Mouse (Mus musculus): Measurements from ENCODE around the gene Tectb. TPM values are rescaled to one million over a fixed set of nuclear protein-coding genes. Genes with fewer than 3 reads are reported as not detected.

The Tectb gene
- polyA plus RNA-seq, 1 experiment, result 0.03 TPM

DNA sequence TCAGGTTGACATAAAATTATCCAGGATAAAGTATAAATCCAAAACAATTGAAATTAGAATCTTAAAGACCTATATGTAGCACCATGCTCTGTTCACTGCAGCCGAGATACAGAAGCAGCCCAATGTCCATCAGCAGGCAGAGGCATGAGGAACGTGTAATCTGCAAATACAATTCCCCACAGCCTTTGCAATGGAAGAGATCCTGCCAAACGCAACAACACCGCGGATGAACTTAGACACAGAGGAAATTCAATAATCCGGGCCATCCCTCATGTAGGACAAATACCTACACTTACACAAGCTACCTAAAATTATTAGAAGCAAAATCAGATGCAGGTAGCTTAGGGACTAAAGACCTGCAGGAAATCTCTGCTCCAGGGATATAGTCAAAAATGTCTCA lies 27.6 kb upstream of the Tectb start:
- Histone ChIP-seq H3K4me1 (ENCODE audit: control insufficient read depth, insufficient read depth, low read length) (no peaks in the 10 kb centered on the region), H3K27me3 (ENCODE audit: control insufficient read depth, insufficient read depth, low read length) (no peaks in the 10 kb centered on the region), H3K27ac (ENCODE audit: insufficient read depth, low read length) (no peak overlapping the region), H3K4me3 (replicated peaks; ENCODE audit: insufficient read depth, low read depth, low read length) (no peak overlapping the region)
- DNase-seq, result no peak
- 91% methylated on average over 6 of the region's 6 CpGs for WGBS
- TF ChIP-seq CTCF (IDR thresholded peaks at IDR 0.05; ENCODE audit: borderline replicate concordance, insufficient read depth, low read depth, low read length) (no peak), POLR2A (IDR thresholded peaks at IDR 0.05; ENCODE audit: borderline replicate concordance, insufficient read depth, low read length) (no peak)

DNA sequence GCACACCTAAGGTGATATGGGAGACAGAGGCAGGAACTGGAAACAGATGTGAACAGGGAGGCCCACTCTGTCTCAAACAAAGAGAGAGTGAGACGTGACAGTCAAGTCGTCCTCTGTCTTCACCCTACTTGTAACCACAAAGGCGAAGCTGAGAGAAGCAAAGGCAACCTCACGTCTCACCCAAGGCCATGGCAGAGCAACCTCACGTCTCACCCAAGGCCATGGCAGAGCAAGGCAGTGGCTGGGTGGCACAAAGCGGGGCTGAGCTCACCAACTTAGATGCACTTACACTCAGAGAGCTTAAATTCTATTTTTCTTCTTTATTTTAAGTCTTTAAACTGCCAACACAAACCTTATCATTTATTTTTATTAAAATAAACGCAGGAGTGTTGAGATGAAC lies 23.5 kb upstream of the Tectb start:
- WGBS, result 86% methylated on average over 7 of the region's 7 CpGs
- H3K4me1 ChIP-seq (ENCODE audit: control insufficient read depth, insufficient read depth, low read length), result no peaks in the 10 kb centered on the region
- DNase-seq, result no peak
- TF ChIP-seq POLR2A (IDR thresholded peaks at IDR 0.05; ENCODE audit: borderline replicate concordance, insufficient read depth, low read length) (no peak), CTCF (IDR thresholded peaks at IDR 0.05; ENCODE audit: borderline replicate concordance, insufficient read depth, low read depth, low read length) (no peak)
- H3K27ac ChIP-seq (ENCODE audit: insufficient read depth, low read length), result no peak overlapping the region
- no peak overlapping the region for H3K4me3 ChIP-seq (replicated peaks; ENCODE audit: insufficient read depth, low read depth, low read length)
- H3K27me3 ChIP-seq (ENCODE audit: control insufficient read depth, insufficient read depth, low read length), result no peaks in the 10 kb centered on the region

- no peaks in the 10 kb centered on the region for H3K27me3 ChIP-seq (ENCODE audit: control insufficient read depth, insufficient read depth, low read length)
- no peak for DNase-seq
- no peak overlapping the region for H3K27ac ChIP-seq (ENCODE audit: insufficient read depth, low read length)
- WGBS, result 60% methylated on average over 8 of the region's 8 CpGs
- no peak for TF ChIP-seq POLR2A (IDR thresholded peaks at IDR 0.05; ENCODE audit: borderline replicate concordance, insufficient read depth, low read length)
- TF ChIP-seq CTCF (IDR thresholded peaks at IDR 0.05; ENCODE audit: borderline replicate concordance, insufficient read depth, low read depth, low read length), result no peak
- no peak overlapping the region for H3K4me3 ChIP-seq (replicated peaks; ENCODE audit: insufficient read depth, low read depth, low read length)
- H3K4me1 ChIP-seq (ENCODE audit: control insufficient read depth, insufficient read depth, low read length), result no peaks in the 10 kb centered on the region
Measured at GRCm38 (mm10) chr19:55158606-55159005, 21.9 kb upstream of the Tectb start.

DNA sequence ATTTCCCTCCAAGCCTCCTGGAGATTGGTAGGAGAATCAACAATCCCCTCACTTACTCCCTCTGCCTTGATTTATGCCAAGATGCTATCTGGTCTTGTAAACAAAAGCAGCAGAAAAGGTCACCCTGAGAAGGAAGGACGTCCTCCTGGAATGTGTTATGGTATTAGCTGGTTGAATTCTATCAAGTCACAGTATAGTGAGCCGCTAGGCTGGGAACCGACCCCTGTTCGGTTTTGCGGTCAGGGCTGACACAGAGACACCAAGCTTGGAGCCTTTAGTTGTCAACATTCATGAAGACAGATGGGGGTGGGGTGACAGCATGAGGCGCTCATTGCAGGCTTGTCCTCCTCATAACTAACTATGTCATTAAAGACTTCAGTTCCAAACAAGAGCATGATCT lies 20.7 kb upstream of the Tectb start:
- Histone ChIP-seq H3K27ac (ENCODE audit: insufficient read depth, low read length) (no peak overlapping the region), H3K4me3 (replicated peaks; ENCODE audit: insufficient read depth, low read depth, low read length) (no peak overlapping the region), H3K27me3 (ENCODE audit: control insufficient read depth, insufficient read depth, low read length) (no peaks in the 10 kb centered on the region), H3K4me1 (ENCODE audit: control insufficient read depth, insufficient read depth, low read length) (no peaks in the 10 kb centered on the region)
- TF ChIP-seq CTCF (IDR thresholded peaks at IDR 0.05; ENCODE audit: borderline replicate concordance, insufficient read depth, low read depth, low read length), result no peak
- TF ChIP-seq POLR2A (IDR thresholded peaks at IDR 0.05; ENCODE audit: borderline replicate concordance, insufficient read depth, low read length), result no peak
- 85% methylated on average over 6 of the region's 6 CpGs for WGBS
- DNase-seq, result no peak

GRCm38 (mm10) chr19:55162271-55162670 lies 18.3 kb upstream of the Tectb start:
- DNase-seq, result no peak
- Histone ChIP-seq H3K4me1 (ENCODE audit: control insufficient read depth, insufficient read depth, low read length) (no peaks in the 10 kb centered on the region), H3K27me3 (ENCODE audit: control insufficient read depth, insufficient read depth, low read length) (no peaks in the 10 kb centered on the region), H3K27ac (ENCODE audit: insufficient read depth, low read length) (no peak overlapping the region), H3K4me3 (replicated peaks; ENCODE audit: insufficient read depth, low read depth, low read length) (no peak overlapping the region)
- TF ChIP-seq CTCF (IDR thresholded peaks at IDR 0.05; ENCODE audit: borderline replicate concordance, insufficient read depth, low read depth, low read length), result no peak
- TF ChIP-seq POLR2A (IDR thresholded peaks at IDR 0.05; ENCODE audit: borderline replicate concordance, insufficient read depth, low read length), result no peak
- 75% methylated on average over 4 of the region's 4 CpGs for WGBS

- no peaks in the 10 kb centered on the region for H3K27me3 ChIP-seq (ENCODE audit: control insufficient read depth, insufficient read depth, low read length)
- H3K4me1 ChIP-seq (ENCODE audit: control insufficient read depth, insufficient read depth, low read length), result no peaks in the 10 kb centered on the region
- 86% methylated on average over 1 of the region's 1 CpGs for WGBS
- no peak overlapping the region for H3K27ac ChIP-seq (ENCODE audit: insufficient read depth, low read length)
- H3K4me3 ChIP-seq (replicated peaks; ENCODE audit: insufficient read depth, low read depth, low read length), result no peak overlapping the region
- TF ChIP-seq POLR2A (IDR thresholded peaks at IDR 0.05; ENCODE audit: borderline replicate concordance, insufficient read depth, low read length), result no peak
- no peak for TF ChIP-seq CTCF (IDR thresholded peaks at IDR 0.05; ENCODE audit: borderline replicate concordance, insufficient read depth, low read depth, low read length)
- DNase-seq, result no peak
Measured at GRCm38 (mm10) chr19:55164162-55164561, 16.4 kb upstream of the Tectb start.

DNA sequence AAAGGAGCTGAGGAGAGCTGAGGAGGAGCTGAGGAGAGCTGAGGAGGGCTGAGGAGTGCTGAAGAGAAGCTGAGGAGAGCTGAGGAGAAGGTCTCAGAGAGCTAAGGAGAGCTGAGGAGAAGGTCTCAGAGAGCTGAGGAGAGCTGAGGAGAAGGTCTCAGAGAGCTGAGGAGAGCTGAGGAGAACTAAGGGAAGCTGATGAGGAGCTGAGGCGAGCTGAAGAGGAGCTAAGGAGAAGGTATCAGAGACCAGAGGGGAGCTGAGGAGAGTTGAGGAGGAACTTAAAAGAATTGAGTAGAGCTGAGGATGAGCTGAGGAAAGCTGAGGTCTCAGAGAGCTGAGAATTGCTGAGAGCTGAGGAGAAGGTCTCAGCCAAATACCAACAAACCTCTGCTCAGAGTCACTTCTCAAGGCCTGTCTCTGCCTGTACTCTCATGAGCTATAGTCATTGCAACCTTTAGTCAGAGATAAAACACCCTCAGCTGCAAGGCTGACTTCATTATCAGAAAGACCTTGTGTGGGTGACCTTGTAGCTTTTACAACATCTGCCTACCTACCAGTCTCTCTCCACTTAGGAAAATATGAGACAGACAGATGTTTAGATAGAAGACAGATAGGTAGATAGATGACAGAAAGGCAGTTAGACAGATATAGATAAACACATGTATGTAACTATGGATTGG lies 15.2 kb upstream of the Tectb start:
- Histone ChIP-seq H3K4me3 (replicated peaks; ENCODE audit: insufficient read depth, low read depth, low read length) (no peak overlapping the region), H3K27ac (ENCODE audit: insufficient read depth, low read length) (no peak overlapping the region), H3K4me1 (ENCODE audit: control insufficient read depth, insufficient read depth, low read length) (no peaks in the 10 kb centered on the region), H3K27me3 (ENCODE audit: control insufficient read depth, insufficient read depth, low read length) (no peaks in the 10 kb centered on the region)
- no peak for TF ChIP-seq CTCF (IDR thresholded peaks at IDR 0.05; ENCODE audit: borderline replicate concordance, insufficient read depth, low read depth, low read length)
- no peak for TF ChIP-seq POLR2A (IDR thresholded peaks at IDR 0.05; ENCODE audit: borderline replicate concordance, insufficient read depth, low read length)
- 77% methylated on average over 1 of the region's 1 CpGs for WGBS
- no peak for DNase-seq

DNA sequence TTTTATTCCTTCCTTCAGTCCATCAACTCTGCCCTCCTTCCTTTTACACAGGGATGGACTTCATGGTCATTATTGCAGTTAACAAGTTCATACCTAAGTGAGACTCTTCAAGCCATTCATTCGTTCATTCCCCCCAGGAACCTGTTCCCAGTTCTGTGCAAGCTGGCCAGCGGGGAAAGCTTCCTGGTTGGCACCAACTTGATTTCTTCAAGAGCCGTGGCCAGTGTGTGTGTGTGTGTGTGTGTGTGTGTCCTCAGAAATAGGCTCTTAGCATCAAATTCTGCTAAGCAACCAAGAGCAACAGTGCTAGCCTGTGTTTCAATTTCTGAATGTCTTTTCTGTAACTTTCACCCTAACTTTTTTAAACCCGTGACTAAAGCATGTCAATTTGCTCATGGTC lies 14.6 kb upstream of the Tectb start:
- Histone ChIP-seq H3K4me1 (ENCODE audit: control insufficient read depth, insufficient read depth, low read length) (no peaks in the 10 kb centered on the region), H3K27ac (ENCODE audit: insufficient read depth, low read length) (no peak overlapping the region), H3K4me3 (replicated peaks; ENCODE audit: insufficient read depth, low read depth, low read length) (no peak overlapping the region), H3K27me3 (ENCODE audit: control insufficient read depth, insufficient read depth, low read length) (no peaks in the 10 kb centered on the region)
- 46% methylated on average over 4 of the region's 4 CpGs for WGBS
- no peak for TF ChIP-seq POLR2A (IDR thresholded peaks at IDR 0.05; ENCODE audit: borderline replicate concordance, insufficient read depth, low read length)
- TF ChIP-seq CTCF (IDR thresholded peaks at IDR 0.05; ENCODE audit: borderline replicate concordance, insufficient read depth, low read depth, low read length), result no peak
- DNase-seq, result no peak

Data from cerebellum, adult 2 months (tissue).